Mouse (Mus musculus): Measurements from ENCODE around the gene Zfp934. TPM values are rescaled to one million over a fixed set of nuclear protein-coding genes. Genes with fewer than 3 reads are reported as not detected.
"Not testable (repeated sequence)": the region's sequence is repeated elsewhere in the genome, so short reads cannot be mapped to it uniquely, and the experiment has no call there.

Gene Zfp934
- polyA plus RNA-seq, 1 experiment from 2014 or later, result 27.2 TPM

- DNase-seq (ENCODE audit: low spot score) (peak; percentile 91), ATAC-seq (replicated peaks; ENCODE audit: insufficient number of reproducible peaks, low FRiP score, low TSS enrichment, low read depth) (peak; percentile 100)
- not testable (repeated sequence) for H3K4me1 ChIP-seq (ENCODE audit: control insufficient read depth, insufficient read depth, low read length); H3K27ac ChIP-seq (replicated peaks; ENCODE audit: low read depth, low read length); H3K36me3 ChIP-seq (replicated peaks; ENCODE audit: control insufficient read depth, insufficient read depth, low read depth, low read length); H3K27me3 ChIP-seq (ENCODE audit: control insufficient read depth, insufficient read depth, low read length); H3K9me3 ChIP-seq (replicated peaks; ENCODE audit: control insufficient read depth, low read length)
- peak within 1 kb of the TSS; percentile 68 for H3K9ac ChIP-seq (replicated peaks; ENCODE audit: low read length)
- WGBS, result 4% methylated on average over 27 of the region's 28 CpGs
- peak within 1 kb of the TSS; percentile 59 for H3K4me3 ChIP-seq (ENCODE audit: low read depth, low read length)
- H3K4me2 ChIP-seq (ENCODE audit: low read depth, low read length), result peak within 1 kb of the TSS; percentile 13
These were observed 104.3 kb downstream of the Zfp934 start, which contains the start of gene Gm49359 for GRCm38 (mm10) chr13:62466424-62467334. Gene Gm49359 (minus strand): TSS chr13:62466832.

Small RNA genes within 50 kb of the gene (microRNA-seq; reads per million reads assigned to microRNA genes)
- gene Gm22256 (ENCODE audit: borderline number of aligned reads), result not detected

Other genes starting within 250 kb of the Zfp934 start
- gene Gm3604, start 188.0 kb downstream of the Zfp934 start, polyA plus RNA-seq (2014; fragmentation: Nextera tagmentation; extraction: Ambion mirVana), result 5.6 and 5.8 TPM in 2 replicates
- gene Gm49359, start 104.4 kb downstream of the Zfp934 start, polyA plus RNA-seq (2014; fragmentation: Nextera tagmentation; extraction: Ambion mirVana), result 10.6 and 12.5 TPM in 2 replicates
- gene Zfp935, start 12.7 kb downstream of the Zfp934 start, polyA plus RNA-seq (2014; fragmentation: Nextera tagmentation; extraction: Ambion mirVana), result 1.5 TPM in 1 of 2 replicates, not detected in the other
- gene 6720489N17Rik, start 53.0 kb upstream of the Zfp934 start, polyA plus RNA-seq (2014; fragmentation: Nextera tagmentation; extraction: Ambion mirVana), result 19.3 and 23.2 TPM in 2 replicates
- 42.7 and 46.6 TPM in 2 replicates for gene Platr25, start 189.5 kb upstream of the Zfp934 start, polyA plus RNA-seq (2014; fragmentation: Nextera tagmentation; extraction: Ambion mirVana)
- 13.5 and 16.4 TPM in 2 replicates for gene Gm5141, start 214.6 kb upstream of the Zfp934 start, polyA plus RNA-seq (2014; fragmentation: Nextera tagmentation; extraction: Ambion mirVana)

Measured in embryonic facial prominence, embryonic 11.5 days (tissue).